Mouse (Mus musculus): ENCODE data around the gene Cldn18.

DNA sequence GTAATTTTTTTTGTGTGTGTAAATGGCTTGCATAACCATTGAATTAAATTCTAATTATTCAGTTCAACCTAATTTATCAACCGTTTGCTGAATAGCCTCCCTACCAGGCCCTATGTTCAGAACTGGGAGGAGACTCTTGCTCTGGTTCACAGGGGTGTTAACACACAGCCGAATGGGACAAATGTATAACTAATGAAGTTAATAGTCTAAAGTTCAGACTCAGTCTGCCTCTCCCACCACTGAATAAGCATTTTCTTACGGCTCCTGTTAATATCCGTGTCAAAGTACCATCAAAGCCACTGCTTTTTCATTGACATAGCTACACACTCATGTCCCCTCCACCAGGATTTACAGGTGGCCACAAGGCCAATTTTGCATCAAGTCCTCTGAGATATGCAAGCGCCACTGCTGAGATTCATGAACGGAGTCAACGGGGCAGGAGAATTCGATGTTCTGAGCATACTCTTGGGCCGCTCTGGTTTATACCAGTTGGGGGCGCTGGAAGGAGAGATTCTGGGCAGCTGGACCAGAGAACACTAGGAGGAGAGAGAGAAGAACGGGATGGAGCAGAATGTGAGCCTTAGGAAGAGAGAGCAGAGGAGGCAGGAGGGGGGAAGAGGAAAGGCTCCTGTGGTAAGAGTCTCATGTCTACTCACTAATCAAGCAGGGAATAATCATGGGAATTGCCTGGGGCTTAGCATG is 9.5 kb downstream of the Cldn18 start:
- TF ChIP-seq GATA1 (IDR thresholded peaks at IDR 0.05; ENCODE audit: borderline replicate concordance, low read length) (no peak), FLI1 (IDR thresholded peaks at IDR 0.05; ENCODE audit: low read length) (no peak)

Data from megakaryocyte, embryonic 14.5 days (primary cell).